Mouse (Mus musculus) heart, postnatal 0 days (tissue): ENCODE data around the gene Abhd12b.

Experiments
- CTCF ChIP-seq: IDR thresholded peaks from 2 replicates; pipeline ENCODE4 v1.5.1; 2016; ENCODE audit warnings: antibody characterized with exemption, control low read depth, low read depth
- EP300 ChIP-seq: IDR thresholded peaks from 2 replicates; pipeline ENCODE4 v1.6.1; 2016; ENCODE audit warnings: antibody characterized with exemption, low read depth

DNA sequence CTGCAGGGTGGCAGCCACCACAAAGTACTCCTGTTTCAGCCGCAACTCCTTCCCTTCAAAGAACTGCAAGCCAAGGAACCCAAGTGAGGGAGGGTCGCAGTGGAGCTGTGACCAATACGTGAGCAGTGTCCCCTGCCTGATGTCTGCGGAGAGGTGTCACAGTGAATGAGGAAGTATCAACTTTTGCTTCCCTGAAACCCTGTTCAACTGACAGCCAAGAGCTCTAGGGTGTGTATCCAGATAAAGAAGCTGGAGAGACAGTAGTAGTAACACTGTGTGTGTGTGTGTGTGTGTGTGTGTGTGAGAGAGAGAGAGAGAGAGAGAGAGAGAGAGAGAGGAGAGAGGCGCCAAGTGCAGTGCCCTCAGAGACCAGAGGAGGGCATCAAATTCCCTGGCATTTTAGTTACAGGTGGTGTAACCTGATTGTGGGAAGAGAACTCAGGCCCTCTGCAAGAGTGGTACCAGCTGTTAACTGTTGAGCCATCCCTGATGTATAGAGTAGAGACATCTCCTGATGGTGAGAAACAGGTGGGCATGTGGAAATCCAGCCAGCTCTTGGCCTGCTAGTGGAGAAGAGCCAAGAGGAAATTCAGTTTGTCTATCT lies 48.1 kb downstream of the Abhd12b start:
- TF ChIP-seq CTCF (peak; percentile 33), EP300 (no peak)
